Mouse (Mus musculus) kidney, adult 2 months (tissue): ENCODE results near the gene Cd3e.

Experiments
- CTCF ChIP-seq: fragments of 200-500 bp; conservative IDR thresholded peaks from 2 replicates; pipeline ENCODE4 v1.5.1; 2011; ENCODE audit warnings: low read depth, mild to moderate bottlenecking, control low read depth, low read length, moderate library complexity, mixed read lengths; ENCODE audit not compliant: insufficient read depth, insufficient read length
- POLR2A ChIP-seq: fragments of 200-500 bp; IDR thresholded peaks from one replicate; pipeline ENCODE4 v1.6.1; 2011; ENCODE audit warnings: low read depth, low read length, control low read depth

DNA sequence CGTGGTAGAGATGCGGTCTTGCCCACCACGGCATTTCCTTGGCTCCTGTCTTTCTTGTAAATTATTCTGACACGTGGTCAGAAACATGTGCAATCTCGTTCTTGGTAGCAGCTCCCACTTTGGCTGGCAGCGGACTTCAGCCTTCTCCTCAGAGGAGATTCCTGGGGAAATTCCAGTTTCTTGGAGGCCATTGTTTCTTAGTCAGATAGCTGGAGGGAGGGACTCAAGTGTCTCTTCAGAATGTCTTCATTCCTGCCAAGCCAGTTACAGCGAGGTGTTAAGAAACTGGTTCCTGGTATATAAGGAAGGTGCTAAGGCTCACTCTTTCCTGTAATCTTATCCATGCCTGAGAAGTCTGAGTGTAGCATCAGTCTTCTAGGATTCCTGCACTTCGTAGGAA is 17.9 kb upstream of the Cd3e start:
- TF ChIP-seq POLR2A = no peak
- TF ChIP-seq CTCF = no peak
